Mouse (Mus musculus): ENCODE results near the gene Tpmt. TPM values are rescaled to one million over a fixed set of nuclear protein-coding genes. Genes with fewer than 3 reads are reported as not detected.

Tpmt gene
- polyA plus RNA-seq, 1 experiment from 2014 or later, result 13.4 TPM

- 94% methylated on average over 4 of the region's 4 CpGs for WGBS
- Histone ChIP-seq H3K36me3 (no peaks in the 10 kb centered on the region), H3K4me3 (no peak overlapping the region), H3K9ac (no peak overlapping the region), H3K9me3 (replicated peaks) (peaks cover 5% of the 10 kb centered on the region; the same call in 1 of the 2 replicates), H3K27ac (ENCODE audit: poor library complexity, severe bottlenecking) (no peak overlapping the region), H3K4me1 (replicated peaks) (0 out of 2 replicates have a peak, but pooled peaks cover 2% of the 10 kb centered on the region), H3K4me2 (no peak overlapping the region), H3K27me3 (replicated peaks) (no peaks in the 10 kb centered on the region)
- ATAC-seq (ENCODE audit: insufficient number of reproducible peaks, low FRiP score), result no peak
These were observed 42.9 kb downstream of the Tpmt start for GRCm38 (mm10) chr13:47001590-47001989.

- no peak for ATAC-seq (ENCODE audit: insufficient number of reproducible peaks, low FRiP score)
- Histone ChIP-seq H3K4me1 (replicated peaks) (0 out of 2 replicates have a peak, but pooled peaks cover 2% of the 10 kb centered on the region), H3K36me3 (no peaks in the 10 kb centered on the region), H3K4me2 (no peak overlapping the region), H3K9ac (no peak overlapping the region), H3K4me3 (no peak overlapping the region), H3K9me3 (replicated peaks) (0 out of 2 replicates have a peak, but pooled peaks cover under 1% of the 10 kb centered on the region), H3K27ac (ENCODE audit: poor library complexity, severe bottlenecking) (no peak overlapping the region), H3K27me3 (replicated peaks) (no peaks in the 10 kb centered on the region)
- 47% methylated on average over 5 of the region's 5 CpGs for WGBS
These were observed 45.0 kb downstream of the Tpmt start for GRCm38 (mm10) chr13:46999498-46999897.

- H3K27me3 ChIP-seq (replicated peaks), result no peaks in the 10 kb centered on the region
- ATAC-seq (ENCODE audit: insufficient number of reproducible peaks, low FRiP score), result no peak
- H3K9me3 ChIP-seq (replicated peaks), result no peaks in the 10 kb centered on the region
- H3K4me2 ChIP-seq, result no peak overlapping the region
- no peaks in the 10 kb centered on the region for H3K36me3 ChIP-seq
- 69% methylated on average over 4 of the region's 4 CpGs for WGBS
- no peak overlapping the region for H3K9ac ChIP-seq
- no peak overlapping the region for H3K27ac ChIP-seq (ENCODE audit: poor library complexity, severe bottlenecking)
- H3K4me1 ChIP-seq (replicated peaks), result no peaks in the 10 kb centered on the region
- no peak overlapping the region for H3K4me3 ChIP-seq
These were observed 47.2 kb downstream of the Tpmt start for GRCm38 (mm10) chr13:46997355-46997754.

DNA sequence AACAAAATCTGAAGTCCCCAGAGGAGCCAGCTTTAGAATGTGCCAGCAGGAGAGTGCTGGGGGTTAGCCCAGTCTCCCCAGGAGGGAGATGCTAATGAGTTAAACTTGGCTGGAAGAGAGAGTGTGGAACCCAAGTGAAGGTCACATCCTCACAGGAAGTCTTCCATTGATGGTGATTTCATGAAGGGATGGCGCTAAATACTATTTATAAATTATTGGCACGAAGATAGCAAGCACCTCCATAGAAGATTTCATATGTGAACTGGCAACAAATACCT, 51.3 kb downstream of the Tpmt start:
- Histone ChIP-seq H3K36me3 (no peaks in the 10 kb centered on the region), H3K27me3 (replicated peaks) (no peaks in the 10 kb centered on the region), H3K9ac (no peak overlapping the region), H3K4me2 (no peak overlapping the region), H3K27ac (ENCODE audit: poor library complexity, severe bottlenecking) (no peak overlapping the region), H3K4me1 (replicated peaks) (peaks cover 9% of the 10 kb centered on the region), H3K4me3 (no peak overlapping the region), H3K9me3 (replicated peaks) (no peaks in the 10 kb centered on the region)
- ATAC-seq (ENCODE audit: insufficient number of reproducible peaks, low FRiP score), result no peak
- 84% methylated on average over 2 of the region's 2 CpGs for WGBS

GRCm38 (mm10) chr13:46992516-46993273, 51.8 kb downstream of the Tpmt start:
- Histone ChIP-seq H3K9me3 (replicated peaks) (no peaks in the 10 kb centered on the region), H3K4me3 (no peak overlapping the region), H3K27me3 (replicated peaks) (no peaks in the 10 kb centered on the region), H3K4me1 (replicated peaks) (peaks cover 9% of the 10 kb centered on the region), H3K4me2 (no peak overlapping the region), H3K27ac (ENCODE audit: poor library complexity, severe bottlenecking) (no peak overlapping the region), H3K36me3 (no peaks in the 10 kb centered on the region), H3K9ac (no peak overlapping the region)
- ATAC-seq (ENCODE audit: insufficient number of reproducible peaks, low FRiP score), result no peak
- 73% methylated on average over 7 of the region's 7 CpGs for WGBS

DNA sequence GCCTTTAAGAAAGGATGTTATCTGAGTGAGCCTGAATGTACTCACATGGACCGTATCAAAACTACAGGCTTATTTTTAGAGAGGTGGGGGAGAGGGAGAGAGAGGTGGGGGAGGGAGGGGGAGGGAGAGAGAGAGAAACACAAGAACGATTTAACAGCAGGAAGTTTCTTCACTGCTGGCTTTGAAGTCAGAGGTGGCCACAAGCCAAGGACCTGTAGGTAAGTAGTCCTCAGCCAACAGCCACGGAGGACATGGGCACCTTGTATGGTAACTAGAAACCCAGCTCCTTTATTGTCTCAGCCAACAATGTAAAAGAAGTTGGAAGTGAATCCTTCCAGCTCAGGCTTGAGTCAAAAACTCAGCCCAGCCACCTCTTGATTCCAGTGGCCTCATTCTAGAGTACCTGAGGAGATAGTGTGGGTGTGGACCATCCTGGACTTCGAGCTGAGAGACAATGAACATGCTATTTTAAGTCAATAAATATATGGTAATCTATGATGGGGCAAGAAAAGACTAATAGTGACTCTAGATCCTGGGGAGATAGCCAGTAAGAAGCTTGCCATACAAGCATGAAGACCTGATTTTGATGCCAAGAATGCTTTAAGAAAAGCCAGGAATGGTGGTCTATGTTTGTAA, 54.0 kb downstream of the Tpmt start:
- Histone ChIP-seq H3K4me1 (replicated peaks) (peaks cover 17% of the 10 kb centered on the region), H3K4me3 (no peak overlapping the region), H3K36me3 (no peaks in the 10 kb centered on the region), H3K27ac (ENCODE audit: poor library complexity, severe bottlenecking) (no peak overlapping the region), H3K9ac (no peak overlapping the region), H3K4me2 (no peak overlapping the region), H3K27me3 (replicated peaks) (no peaks in the 10 kb centered on the region), H3K9me3 (replicated peaks) (no peaks in the 10 kb centered on the region)
- 28% methylated on average over 4 of the region's 4 CpGs for WGBS
- ATAC-seq (ENCODE audit: insufficient number of reproducible peaks, low FRiP score), result no peak

- Histone ChIP-seq H3K4me3 (no peak overlapping the region), H3K27me3 (replicated peaks) (no peaks in the 10 kb centered on the region), H3K4me2 (no peak overlapping the region), H3K9me3 (replicated peaks) (no peaks in the 10 kb centered on the region), H3K9ac (no peak overlapping the region), H3K36me3 (no peaks in the 10 kb centered on the region), H3K4me1 (replicated peaks) (peaks cover 17% of the 10 kb centered on the region), H3K27ac (ENCODE audit: poor library complexity, severe bottlenecking) (no peak overlapping the region)
- WGBS, result 68% methylated on average over 8 of the region's 8 CpGs
- 0 out of 2 replicates have a peak, but pooled peaks have one; percentile 22 for ATAC-seq (ENCODE audit: insufficient number of reproducible peaks, low FRiP score)
These were observed 56.6 kb downstream of the Tpmt start for GRCm38 (mm10) chr13:46987941-46988340.

GRCm38 (mm10) chr13:46986208-46986607, 58.3 kb downstream of the Tpmt start:
- H3K9me3 ChIP-seq (replicated peaks), result no peaks in the 10 kb centered on the region
- 37% methylated on average over 6 of the region's 6 CpGs for WGBS
- H3K36me3 ChIP-seq, result no peaks in the 10 kb centered on the region
- H3K4me3 ChIP-seq, result no peak overlapping the region; the same call in 1 of the 2 replicates
- H3K27ac ChIP-seq (ENCODE audit: poor library complexity, severe bottlenecking), result no peak overlapping the region
- peaks cover 17% of the 10 kb centered on the region for H3K4me1 ChIP-seq (replicated peaks)
- peak overlapping the region; percentile 38 for H3K4me2 ChIP-seq
- no peaks in the 10 kb centered on the region for H3K27me3 ChIP-seq (replicated peaks)
- peak; percentile 55; the same call in 1 of the 2 replicates for ATAC-seq (ENCODE audit: insufficient number of reproducible peaks, low FRiP score)
- no peak overlapping the region for H3K9ac ChIP-seq

DNA sequence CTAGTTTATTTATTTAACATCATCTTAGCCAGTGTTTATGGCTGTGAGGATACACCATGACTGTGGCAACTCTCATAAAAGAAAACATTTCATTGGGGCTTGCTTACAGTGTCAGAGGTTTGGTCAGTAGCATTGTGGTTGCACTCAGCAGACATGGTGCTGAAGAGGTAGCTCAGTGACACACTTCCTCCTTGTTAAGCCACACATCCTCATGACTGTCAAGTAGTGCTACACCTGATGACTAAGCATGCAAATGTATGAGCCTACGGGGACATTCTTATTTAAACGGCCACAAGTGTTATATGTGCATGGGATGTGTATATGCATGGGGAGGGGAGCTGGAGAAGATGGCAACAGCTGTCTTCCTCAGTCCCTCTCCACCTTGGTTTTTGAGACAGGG, 60.7 kb downstream of the Tpmt start:
- Histone ChIP-seq H3K9me3 (replicated peaks) (no peaks in the 10 kb centered on the region), H3K4me1 (replicated peaks) (peaks cover 25% of the 10 kb centered on the region), H3K27ac (ENCODE audit: poor library complexity, severe bottlenecking) (no peak overlapping the region), H3K9ac (no peak overlapping the region), H3K4me2 (no peak overlapping the region), H3K27me3 (replicated peaks) (no peaks in the 10 kb centered on the region), H3K36me3 (no peaks in the 10 kb centered on the region), H3K4me3 (no peak overlapping the region)
- no peak for ATAC-seq (ENCODE audit: insufficient number of reproducible peaks, low FRiP score)
- 91% methylated on average over 2 of the region's 2 CpGs for WGBS

DNA sequence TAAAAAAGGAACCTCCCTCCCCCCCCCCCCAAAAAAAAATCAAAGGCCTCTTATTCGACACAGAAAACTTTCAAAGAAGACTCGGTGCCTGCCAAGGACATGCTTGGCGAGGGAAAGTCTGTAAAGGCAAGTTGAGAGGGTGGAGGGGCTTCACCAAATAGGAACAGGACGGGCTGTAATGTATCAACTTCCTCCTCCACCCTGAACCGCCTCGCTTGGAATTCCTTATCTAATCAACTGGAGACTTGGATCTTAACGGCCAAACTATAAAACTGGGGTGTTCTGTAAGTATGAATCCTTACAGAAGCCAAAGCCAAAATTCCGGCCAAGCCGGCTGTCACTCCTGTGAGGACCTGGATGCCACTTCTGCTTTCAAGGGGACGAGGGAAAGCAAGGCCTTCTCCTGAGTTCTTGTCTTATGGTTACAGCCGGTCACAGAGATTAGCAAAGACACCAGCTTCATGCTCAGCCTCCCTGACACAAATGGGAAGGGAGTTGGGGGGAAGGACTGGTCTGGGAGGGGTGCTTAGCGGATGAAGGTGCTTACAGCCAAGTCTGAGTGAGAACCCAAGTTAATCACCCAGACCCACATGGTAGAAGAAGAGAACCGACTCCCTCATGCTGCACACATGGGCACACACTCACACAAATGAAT, 64.6 kb downstream of the Tpmt start:
- peak overlapping the region; percentile 46; the same call in 1 of the 2 replicates for H3K27ac ChIP-seq (ENCODE audit: poor library complexity, severe bottlenecking)
- H3K36me3 ChIP-seq, result no peaks in the 10 kb centered on the region
- H3K4me2 ChIP-seq, result peak overlapping the region; percentile 28
- no peaks in the 10 kb centered on the region for H3K9me3 ChIP-seq (replicated peaks)
- peaks cover 28% of the 10 kb centered on the region for H3K4me1 ChIP-seq (replicated peaks)
- H3K4me3 ChIP-seq, result no peak overlapping the region
- no peak for ATAC-seq (ENCODE audit: insufficient number of reproducible peaks, low FRiP score)
- H3K27me3 ChIP-seq (replicated peaks), result no peaks in the 10 kb centered on the region
- no peak overlapping the region for H3K9ac ChIP-seq
- WGBS, result 22% methylated on average over 13 of the region's 13 CpGs

DNA sequence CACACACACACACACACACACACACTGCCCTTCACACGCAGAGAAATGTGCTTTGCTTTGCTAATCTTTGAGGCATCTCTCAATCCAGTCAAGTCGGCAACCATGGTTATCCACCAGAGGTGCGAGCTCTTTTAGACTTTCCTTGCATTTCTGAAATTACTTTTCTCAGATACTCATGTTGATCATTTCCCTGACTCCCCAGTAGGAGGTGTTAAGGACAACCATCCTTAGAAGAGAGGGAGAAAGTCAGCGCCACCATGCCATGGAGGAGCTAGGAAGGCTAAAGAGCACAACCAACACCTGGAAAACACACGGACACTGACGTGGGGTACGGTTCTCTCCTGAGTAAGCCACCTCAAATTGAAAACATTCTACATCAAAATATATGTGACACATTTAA, 68.0 kb downstream of the Tpmt start:
- H3K36me3 ChIP-seq, result no peaks in the 10 kb centered on the region
- ATAC-seq (ENCODE audit: insufficient number of reproducible peaks, low FRiP score), result no peak
- H3K27me3 ChIP-seq (replicated peaks), result no peaks in the 10 kb centered on the region
- H3K27ac ChIP-seq (ENCODE audit: poor library complexity, severe bottlenecking), result no peak overlapping the region
- H3K4me1 ChIP-seq (replicated peaks), result peaks cover 30% of the 10 kb centered on the region
- WGBS, result 83% methylated on average over 7 of the region's 7 CpGs
- H3K9ac ChIP-seq, result no peak overlapping the region
- no peaks in the 10 kb centered on the region for H3K9me3 ChIP-seq (replicated peaks)
- no peak overlapping the region for H3K4me2 ChIP-seq
- H3K4me3 ChIP-seq, result no peak overlapping the region

Measured in heart, embryonic 12.5 days (tissue).